Mouse (Mus musculus) kidney, postnatal 4 days (tissue): Measurements from ENCODE around the gene Cldn3.
A peak's percentile ranks its signal among the peaks of the same experiment; 100 is the strongest.
"Not testable (repeated sequence)": the region's sequence is repeated elsewhere in the genome, so short reads cannot be mapped to it uniquely, and the experiment has no call there.

Experiments
- DNase-seq, 2 experiments: peaks; one replicate each; pipeline ENCODE4 v3.0.0; 2021; ENCODE audit warnings: mixed read lengths in 2 of 2

The Cldn3 gene

DNA sequence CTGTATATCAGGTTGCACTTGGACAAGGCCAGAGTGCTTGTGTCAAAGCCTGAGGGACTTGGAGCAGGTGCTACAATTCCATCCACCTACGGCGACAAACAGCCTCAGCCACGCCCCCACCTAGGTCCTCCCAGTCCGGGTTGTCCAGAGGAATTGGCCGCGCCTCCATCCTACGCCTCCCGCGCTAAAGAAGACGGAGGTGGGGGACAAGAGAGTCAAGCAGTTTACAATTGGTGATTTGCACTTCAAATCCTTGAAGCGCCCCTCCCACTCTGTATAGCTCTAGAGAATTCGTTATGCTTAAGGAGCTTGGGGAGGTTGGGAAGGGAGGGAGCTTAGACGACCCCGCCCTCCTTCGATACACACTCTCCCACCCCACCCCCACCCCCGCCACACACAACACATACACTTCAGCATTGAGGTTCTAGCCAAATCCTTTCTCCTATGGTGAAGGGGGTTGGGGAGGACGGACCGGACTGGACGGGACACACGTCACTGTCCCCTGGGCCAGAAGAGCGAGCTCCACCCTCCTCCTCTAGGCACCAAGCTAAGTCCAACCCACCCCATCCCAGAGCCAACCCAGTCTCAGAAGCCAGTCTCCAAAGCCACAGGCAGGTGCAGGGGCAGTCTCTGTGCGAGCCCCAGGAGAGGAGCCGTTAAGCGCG is at the start of gene Cldn3:
Gene Cldn3, plus strand, starts transcription at position 582 of the 665 bp plus-strand sequence.
- peak; percentile 76 to 85 for DNase-seq

DNA sequence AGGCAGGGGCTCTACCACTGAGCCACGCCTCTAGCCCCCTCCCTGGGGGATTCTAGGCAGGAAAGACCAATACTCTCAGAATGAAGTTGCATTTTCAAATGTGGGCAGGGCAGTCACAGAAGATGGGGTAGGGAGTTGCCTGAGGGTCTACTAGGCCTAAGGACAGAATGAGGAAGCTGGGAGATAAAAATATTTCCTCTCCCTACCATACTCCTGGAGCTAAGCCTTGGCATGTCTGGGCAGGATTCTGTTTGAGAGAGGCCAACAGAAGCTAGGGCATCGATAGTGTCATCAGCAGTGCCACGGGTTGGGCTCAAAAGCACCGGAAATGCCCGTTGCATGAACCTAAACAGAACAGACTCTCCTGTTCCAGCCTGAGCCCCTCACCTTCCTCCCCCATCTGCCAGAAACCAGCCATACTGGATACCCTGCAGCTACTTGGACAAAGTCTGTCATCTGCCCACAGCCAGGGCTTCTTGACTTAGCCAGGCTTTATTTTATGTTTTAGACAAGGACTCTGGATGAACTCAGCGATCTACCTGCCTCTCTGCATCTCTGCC is 49.3 kb upstream of the Cldn3 start:
- DNase-seq, result no peak

DNA sequence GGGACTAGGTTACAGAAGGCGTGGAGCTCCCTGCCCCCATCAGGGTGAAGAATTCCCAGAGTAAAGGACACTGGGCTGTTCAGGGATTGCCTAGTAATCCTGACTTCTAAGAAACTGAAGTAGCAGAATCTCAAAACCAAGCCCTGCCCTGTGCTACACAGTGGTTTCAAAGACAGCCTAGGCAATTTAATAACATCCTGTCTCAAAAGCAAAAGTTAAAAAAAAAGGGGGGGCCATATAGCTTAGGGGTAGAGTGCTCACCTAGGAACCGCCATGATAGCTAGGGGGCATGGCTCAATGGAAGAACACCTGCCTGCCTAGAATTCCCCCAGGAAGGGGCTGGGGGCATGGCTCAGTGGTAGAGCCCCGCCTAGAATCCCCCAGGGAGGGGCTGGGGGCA is 46.9 kb upstream of the Cldn3 start:
- no peak for DNase-seq

DNA sequence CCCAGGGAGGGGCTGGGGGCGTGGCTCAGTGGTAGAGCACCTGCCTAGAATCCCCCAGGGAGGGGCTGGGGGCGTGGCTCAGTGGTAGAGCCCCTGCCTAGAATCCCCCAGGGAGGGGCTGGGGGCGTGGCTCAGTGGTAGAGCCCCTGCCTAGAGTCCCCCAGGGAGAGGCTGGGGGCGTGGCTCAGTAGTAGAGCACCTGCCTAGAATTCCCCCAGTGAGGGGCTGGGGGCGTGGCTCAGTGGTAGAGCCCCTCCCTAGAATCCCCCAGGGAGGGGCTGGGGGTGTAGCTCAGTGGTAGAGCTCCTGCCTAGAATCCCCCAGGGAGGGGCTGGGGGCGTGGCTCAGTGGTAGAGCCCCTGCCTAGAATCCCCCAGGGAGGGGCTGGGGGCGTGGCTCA is 46.5 kb upstream of the Cldn3 start:
- not testable (repeated sequence) for DNase-seq

DNA sequence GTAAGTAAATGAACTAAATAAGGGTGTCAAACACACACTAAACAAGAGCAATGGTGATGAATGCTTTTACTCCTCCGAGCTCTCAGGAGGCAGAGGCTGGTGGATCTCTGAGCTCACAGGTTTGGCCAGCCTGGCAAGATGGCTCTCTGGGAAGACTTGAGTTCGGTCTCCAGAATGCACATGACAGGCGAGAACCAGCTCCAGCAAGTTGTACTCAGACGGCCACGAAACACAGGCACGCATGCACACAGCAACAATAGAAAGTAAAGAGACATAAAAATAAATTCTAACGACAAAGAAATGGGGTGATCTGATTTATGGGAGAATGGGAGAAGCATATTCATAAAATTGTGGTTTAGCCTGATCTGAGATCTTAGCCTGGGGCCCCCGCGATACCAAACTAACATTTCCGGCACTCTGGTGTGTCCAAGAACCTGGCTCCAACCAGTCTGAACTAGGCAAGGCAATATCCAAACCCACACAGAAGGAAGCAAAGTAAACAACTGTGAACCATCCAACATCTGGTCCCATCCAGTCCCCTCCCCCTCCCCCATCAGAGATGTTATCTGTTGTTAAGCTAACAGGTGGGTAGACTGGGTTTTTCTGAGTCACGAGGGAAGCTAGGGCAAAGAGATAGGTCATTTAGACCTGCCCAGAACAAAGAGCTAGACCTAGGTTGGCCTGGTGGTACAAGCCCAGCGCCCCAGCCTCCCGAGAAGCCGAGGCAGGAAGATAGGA is 44.4 kb upstream of the Cldn3 start:
- DNase-seq, result peak in 1 of 2 experiments; percentile 25

DNA sequence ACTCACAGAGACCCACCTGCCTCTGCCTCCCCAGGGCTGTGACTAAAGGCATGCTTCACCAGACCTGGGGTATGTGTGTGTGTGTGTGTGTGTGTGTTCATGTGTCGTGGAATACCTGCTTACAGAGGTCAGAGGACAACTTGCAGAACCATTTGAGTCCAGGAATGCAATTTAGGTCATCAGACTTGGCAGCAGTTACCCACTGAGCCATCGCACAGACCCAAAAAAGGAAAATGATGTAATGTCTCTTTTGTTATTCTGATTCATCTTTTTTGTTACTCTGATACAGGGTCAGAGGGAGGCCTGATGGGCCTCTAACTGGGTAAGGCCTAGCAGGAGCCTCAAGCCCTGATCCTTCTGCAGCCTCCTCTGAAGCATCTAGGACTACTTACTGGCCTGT is 43.3 kb upstream of the Cldn3 start:
- DNase-seq, result no peak

DNA sequence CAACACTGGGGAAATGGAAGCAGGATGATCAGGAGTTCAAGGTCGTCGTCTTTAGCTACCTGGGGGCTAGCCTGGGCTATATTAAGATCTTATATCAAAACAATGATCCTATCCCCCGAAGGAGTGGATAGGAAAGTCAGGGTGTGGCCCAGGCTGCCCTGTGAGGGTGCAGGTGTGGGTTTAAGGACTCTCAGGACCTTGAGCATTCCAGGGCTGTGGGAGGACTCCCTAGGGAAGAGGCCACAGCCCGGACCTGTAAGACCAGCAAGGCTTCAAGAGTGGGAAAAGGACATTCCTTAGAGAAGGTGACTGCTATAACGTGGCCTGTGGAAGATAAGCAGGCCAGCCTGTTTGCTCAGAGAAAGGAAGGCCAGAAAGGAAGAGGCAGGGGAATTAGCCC is 41.8 kb upstream of the Cldn3 start:
- no peak for DNase-seq

DNA sequence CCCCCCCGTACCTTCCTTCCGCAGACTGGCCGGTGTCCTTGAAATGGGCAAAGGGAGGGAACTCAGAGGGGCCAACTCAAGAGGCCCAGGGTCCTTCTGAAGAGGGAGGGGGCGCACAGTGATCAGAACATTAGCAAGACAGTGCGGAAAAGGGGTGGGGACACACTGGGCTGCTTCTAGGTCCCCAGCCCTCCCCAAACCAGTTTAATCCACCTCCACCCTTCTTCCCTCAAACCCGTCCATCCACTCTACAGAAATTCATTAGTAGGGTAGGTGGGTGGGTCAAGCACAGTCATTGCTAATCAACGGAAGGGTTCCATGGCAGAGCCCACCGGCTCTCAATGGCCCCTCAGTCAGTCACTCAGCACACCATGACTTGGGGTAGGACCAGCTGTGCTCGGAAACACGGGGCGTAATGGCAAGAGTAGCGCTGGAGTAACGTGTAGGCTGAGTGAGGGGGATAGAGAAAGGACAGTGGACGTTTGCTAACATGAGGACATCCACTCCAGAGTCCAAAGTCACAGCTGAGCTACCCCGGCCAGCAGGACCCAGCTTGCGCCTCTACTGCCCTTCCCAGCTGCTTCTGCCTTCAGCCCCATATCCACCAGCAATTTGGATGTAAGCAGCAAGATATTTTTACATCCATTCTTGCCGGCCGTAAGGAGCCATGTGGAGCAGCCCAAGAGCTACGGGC is 40.6 kb upstream of the Cldn3 start:
- DNase-seq, result no peak

DNA sequence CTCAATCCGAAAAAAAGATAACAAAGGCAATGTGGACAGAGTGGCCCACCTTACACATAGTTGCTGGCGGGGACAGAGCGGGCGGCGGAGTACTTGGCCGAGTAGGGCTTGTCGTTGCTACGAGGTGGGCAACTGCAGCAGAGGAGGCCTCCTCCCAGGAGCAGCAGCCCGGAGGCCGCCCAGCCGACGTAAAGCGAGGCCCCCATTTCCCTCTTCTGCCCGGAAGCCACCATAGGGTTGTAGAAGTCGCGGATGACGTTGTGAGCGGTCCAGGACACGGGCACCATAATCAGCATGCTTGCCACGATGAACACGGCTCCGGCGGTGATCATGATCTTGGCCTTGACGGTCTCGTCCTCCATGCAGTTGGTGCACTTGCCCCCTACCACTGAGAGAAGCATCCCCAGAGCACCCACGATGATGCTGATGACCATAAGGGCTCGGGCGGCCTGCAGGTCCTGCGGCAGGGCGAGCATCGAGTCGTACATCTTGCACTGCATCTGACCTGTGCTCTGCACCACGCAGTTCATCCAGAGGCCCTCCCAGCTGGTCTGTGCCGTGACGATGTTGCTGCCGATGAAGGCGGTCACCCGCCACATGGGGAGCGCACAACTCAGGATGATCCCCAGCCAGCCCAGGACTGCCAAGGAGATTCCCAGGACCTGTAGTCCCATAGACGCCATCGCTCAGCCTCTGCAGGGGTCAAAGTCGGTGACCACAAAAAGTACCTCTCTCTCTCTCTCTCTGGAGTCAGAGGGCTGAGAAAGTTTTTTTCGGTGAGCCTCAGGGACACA is 39.8 kb upstream of the Cldn3 start:
- peak in 1 of 2 experiments; percentile 42 for DNase-seq

DNA sequence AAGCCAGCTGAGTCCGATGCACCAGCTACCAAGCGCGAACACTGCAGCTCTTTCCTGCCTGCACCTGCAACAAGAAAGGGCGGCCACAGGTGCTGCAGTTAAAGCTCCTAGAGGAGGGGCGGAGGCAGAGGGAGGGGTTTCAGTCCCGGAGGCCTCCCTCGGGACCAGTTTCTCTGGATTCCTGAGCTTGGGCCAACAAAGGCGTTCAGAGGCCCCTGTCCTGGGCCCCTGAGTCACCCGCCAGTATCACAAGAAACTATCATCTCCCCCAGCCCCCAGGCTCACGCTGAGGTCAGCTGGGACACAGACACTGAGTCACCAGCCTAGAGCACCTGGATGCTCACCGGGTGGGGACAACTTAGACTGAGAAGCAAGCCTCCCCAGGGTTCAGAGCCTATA is 39.2 kb upstream of the Cldn3 start, which contains the start of gene Cldn4:
Gene Cldn4, minus strand, starts transcription at position 78 of the 399 bp plus-strand sequence.
- DNase-seq, result peak; percentile 64 to 78

DNA sequence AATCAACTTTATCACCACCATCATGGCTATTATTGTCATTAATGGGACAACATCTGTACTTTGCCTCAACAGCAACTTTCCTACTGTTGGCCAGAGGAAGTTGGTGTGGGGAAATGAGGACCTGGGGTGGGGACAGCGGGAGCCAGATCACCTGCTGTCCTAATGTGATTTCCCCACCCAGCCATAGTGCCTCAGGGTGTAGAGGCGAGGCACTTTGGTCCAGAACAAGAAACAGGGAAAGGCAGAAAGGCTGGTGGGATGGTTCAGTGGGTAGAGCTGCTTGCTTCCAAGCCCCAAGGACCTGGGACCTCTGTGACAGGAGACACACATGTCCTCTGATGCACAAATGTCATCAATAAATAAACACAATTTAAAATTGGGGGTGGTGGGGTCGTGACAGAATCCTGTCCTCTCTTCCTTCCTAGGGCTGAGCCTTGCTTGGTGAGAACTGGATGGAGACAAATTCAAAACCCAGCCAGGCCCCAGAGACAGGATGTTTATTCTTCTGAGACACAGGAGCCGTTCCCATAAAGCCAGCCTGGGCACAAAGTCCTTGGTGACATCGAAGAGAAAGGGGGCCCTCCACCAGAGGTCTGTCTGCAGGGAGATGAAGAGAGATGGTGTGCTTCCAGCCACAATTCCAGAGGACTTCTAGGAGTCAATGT is 38.5 kb upstream of the Cldn3 start:
- no peak for DNase-seq

DNA sequence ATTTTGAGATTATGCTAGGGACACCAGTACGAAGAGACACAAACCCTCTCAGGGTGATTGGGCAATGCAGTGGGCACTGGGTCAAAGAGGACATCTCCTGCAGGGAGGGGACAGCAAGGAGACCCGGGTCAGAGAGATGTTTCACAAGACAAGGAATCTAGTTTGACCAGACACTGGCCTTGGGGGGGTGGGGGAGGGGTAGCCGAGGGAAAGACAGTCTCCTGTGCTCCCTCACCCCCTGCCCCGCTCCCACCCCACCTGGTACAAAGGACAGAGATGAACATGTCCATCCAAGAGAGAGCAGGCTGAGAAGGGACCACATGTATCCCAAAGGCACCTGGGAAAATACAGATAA is 38.0 kb upstream of the Cldn3 start:
- DNase-seq, result no peak

DNA sequence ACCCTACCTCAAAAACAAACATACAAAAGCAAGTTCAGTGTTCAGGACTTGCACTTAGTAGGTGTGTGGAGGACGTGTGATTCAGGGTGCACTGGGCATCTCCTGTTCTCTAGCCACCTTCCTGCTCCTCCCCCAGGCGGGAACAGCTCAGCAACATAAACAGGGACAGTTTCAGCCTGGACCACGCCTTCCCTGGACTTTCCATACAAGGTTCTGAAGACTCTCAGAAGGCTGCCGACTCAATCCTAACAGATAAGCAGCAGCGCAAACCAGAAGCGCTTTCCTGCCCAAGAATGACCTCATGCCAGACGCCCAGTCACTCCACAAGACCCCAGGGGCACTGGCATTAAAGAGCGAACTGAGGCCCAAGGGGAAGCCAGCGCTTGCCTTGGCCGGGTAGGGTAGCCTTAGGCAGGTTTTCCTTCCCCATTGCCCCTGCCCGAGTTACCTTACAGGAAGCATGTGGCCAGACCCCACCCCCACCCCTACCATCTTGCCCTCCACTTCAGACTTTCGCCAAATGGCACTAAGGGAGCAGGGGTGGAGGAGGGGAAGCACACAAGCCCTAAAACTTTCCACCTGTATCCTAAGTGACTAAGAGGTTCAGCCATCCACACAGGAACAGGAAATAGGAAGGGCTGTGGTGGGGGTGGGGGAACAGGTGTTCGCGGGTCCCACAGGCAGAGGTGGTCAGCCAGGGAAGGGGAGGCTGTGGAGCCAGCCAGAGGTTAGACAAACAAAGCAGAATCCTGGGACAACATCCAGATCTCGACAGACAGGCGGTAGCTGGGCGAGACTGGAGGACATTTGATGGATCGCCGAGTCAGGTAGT is 34.7 kb upstream of the Cldn3 start:
- peak; percentile 58 to 75 for DNase-seq

DNA sequence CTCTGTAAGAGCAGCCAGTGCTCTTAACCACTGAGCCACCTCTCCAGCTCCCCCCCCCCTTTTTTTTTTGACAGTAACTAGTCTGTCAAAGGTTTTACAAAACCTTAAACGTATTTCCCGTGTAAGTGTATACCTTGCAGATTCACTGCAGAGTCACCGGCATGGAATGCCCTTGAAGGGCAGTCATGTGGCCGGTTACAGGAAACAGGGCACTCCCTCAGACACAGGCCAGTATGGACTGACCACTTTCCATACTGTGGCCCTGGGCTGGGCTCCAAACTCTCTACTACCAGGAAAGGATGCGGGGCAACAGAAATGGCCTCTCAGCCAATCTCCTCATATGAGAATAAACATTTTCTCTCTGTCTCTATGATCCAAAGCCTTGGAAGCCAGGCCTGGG is 30.5 kb upstream of the Cldn3 start:
- DNase-seq, result no peak

DNA sequence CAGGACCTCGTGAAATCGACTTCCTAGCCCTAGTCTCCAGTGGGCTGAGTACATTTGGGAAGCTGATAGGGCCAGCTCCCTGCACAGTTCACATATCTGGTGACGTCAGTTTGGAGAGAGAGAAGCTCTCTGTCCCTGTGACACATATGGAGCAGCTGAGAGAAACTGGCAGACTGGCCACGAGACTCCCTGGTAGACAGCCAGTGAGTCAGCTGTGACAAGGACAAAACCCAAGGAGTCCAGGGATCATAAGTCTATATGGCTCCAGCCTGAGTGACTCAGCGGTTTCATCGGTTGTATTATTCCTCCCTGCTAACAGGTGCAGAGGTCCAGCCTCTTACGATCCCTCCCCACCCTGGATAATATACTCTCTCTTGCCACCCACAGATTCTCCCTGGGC is 26.9 kb upstream of the Cldn3 start:
- no peak for DNase-seq

DNA sequence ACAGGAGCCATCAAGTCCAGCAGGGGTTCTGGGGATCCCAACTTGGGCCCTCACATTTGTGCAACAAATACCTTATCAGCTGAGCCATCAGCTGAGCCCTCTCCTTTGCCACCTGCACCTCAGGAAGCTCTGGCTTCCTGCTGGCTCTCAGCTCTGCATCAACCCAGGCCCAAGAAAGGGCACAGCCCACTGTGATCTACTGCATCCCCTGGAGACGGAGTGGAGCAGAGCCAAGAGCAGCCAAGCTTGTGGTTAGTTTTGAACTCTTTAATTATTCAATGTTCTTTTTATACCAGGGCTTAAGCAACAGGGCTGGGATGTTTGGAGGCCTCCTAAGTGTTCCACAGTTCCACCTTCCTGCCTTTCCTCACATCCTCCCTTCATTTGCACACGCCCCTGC is 25.6 kb upstream of the Cldn3 start:
- no peak for DNase-seq

DNA sequence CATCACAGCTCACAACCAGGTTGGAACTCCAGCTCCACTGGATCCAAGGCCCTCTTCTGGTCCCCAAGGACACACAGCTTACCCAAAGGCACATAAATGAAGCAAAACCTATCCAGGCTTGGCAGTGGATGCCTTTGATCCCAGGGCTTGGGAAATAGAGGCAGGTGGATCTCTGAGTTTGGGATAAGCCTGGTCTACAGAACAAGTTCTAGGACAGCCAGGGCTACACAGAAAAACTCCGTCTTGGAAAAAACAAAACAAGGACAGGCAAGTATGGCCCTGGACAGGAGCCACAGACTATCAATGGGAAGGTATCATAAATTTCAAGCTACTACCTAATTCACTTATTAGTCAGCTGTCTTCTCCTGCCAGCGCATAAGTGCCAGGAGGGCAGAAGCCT is 24.5 kb upstream of the Cldn3 start:
- no peak for DNase-seq

DNA sequence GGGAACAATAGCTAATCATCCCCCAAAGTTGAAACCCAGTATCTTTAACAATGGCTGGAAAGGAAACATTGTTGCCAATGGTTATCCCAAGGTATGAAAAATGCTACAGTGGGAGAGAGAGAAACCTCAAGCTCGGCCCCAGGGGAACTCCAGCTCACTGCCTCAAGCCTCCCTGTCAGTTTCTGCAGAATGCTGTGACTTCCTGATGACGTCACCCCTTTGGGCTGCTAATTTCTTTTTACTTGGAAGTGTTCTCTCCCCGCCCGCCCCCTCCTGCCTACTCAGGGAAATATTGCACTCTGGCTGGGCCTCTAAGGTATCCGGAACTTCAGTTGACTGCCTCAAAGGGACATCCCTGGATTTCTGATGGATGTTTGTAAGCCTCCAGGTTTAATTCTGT is 22.5 kb upstream of the Cldn3 start:
- DNase-seq, result peak; percentile 62 to 80

DNA sequence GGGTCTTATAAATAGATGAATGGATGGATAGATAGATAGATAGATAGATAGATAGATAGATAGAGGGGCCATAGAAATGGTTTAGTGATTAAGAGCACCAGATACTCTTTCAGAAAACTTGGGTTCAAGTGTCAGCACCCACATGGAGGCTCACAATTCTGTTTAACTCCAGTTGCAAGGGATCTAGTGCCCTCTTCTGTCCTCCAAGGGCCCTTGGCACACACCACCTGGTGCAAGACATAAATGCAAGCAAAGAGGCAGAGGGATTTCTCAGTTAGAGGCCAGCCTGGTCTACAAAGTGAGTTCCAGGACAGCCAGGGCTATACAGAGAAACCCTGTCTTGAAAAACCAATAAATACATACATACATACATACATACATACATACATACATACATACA is 21.4 kb upstream of the Cldn3 start:
- not testable (repeated sequence) for DNase-seq

DNA sequence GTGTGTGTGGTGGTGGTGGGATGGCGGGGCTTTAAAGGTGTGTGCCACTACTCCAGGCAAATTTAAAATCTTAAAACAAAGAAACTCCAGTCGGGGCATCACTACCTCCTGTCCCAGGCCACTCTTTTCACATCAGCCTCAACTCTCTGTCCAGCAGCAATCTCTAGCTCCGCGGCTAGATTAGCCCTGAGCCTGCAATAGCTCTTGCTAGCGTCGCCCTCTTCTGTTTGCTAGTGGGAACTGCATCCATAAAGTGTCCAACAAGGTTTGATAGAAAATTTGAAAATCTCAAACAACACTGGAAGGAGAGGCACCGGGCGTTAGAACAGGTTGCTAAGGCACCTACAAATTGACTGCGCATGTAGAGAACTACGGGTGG is 20.6 kb upstream of the Cldn3 start:
- DNase-seq, result peak; percentile 83 to 88
